Mouse (Mus musculus) MEL (cell line): Measurements from ENCODE around the gene Dcps. TPM values are rescaled to one million over a fixed set of nuclear protein-coding genes. Genes with fewer than 3 reads are reported as not detected.

Experiments used
- DNase-seq: peaks from one replicate; pipeline ENCODE4 v3.0.0; 2011; ENCODE audit warnings: low read depth, low spot score
- H3K27ac ChIP-seq: 2 replicates; pipeline ENCODE4 v1.5.1; 2012; ENCODE audit warnings: low read depth, mild to moderate bottlenecking, control low read depth, low read length, moderate library complexity; ENCODE audit not compliant: control insufficient read depth
- H3K27me3 ChIP-seq, 2 experiments: fragments of 150-350 bp in 1 of 2; sonication (generic) in 1 of 2; 2 replicates each; pipeline ENCODE4 v1.6.1; 2012; ENCODE audit warnings: low read length in 2 of 2, mild to moderate bottlenecking in 2 of 2, improper control_type of control experiment in 1 of 2, moderate library complexity in 1 of 2; ENCODE audit not compliant: insufficient read depth in 2 of 2, control insufficient read depth in 1 of 2
- H3K36me3 ChIP-seq, 2 experiments: 2 replicates each; pipeline ENCODE4 v1.6.1; 2012 to 2014; ENCODE audit warnings: low read length in 2 of 2, improper control_type of control experiment in 1 of 2, inconsistent platforms in 1 of 2, mild to moderate bottlenecking in 1 of 2; ENCODE audit not compliant: insufficient read depth in 2 of 2, control insufficient read depth in 1 of 2
- H3K4me1 ChIP-seq, 2 experiments: fragments of 150-350 bp in 1 of 2; sonication (generic) in 1 of 2; 2 replicates each; pipeline ENCODE4 v1.6.1; 2012; ENCODE audit warnings: low read length in 2 of 2, improper control_type of control experiment in 1 of 2, mild to moderate bottlenecking in 1 of 2; ENCODE audit not compliant: insufficient read depth in 2 of 2, control insufficient read depth in 1 of 2
- H3K4me3 ChIP-seq, 2 experiments: fragments of 150-350 bp in 1 of 2; sonication (generic) in 1 of 2; 2 replicates each; pipeline ENCODE4 v1.5.1; 2012; ENCODE audit warnings: low read depth in 2 of 2, low read length in 2 of 2, mild to moderate bottlenecking in 2 of 2, moderate library complexity in 2 of 2, control low read depth in 1 of 2, improper control_type of control experiment in 1 of 2; ENCODE audit not compliant: control insufficient read depth in 1 of 2, insufficient read depth in 1 of 2
- H3K79me2 ChIP-seq: 2 replicates; pipeline ENCODE4 v1.6.1; 2012; ENCODE audit warnings: mild to moderate bottlenecking, low read length, moderate library complexity; ENCODE audit not compliant: control insufficient read depth, poor library complexity, insufficient read depth
- H3K9ac ChIP-seq: 2 replicates; pipeline ENCODE4 v1.6.1; 2012; ENCODE audit warnings: low read depth, mild to moderate bottlenecking, control low read depth, low read length, moderate library complexity; ENCODE audit not compliant: control insufficient read depth, poor library complexity, severe bottlenecking
- H3K9me3 ChIP-seq: fragments of 150-350 bp; sonication (generic); replicated peaks from 2 replicates; pipeline ENCODE4 v1.6.1; 2012; ENCODE audit warnings: mild to moderate bottlenecking, low read length, improper control_type of control experiment, moderate library complexity; ENCODE audit not compliant: insufficient read depth
- CHD1 ChIP-seq: IDR thresholded peaks from 2 replicates; pipeline ENCODE4 v1.6.1; 2012; ENCODE audit warnings: low read depth, mild to moderate bottlenecking, inconsistent platforms, low read length, improper control_type of control experiment
- CHD2 ChIP-seq: IDR thresholded peaks from 2 replicates; pipeline ENCODE4 v1.6.1; 2011; ENCODE audit warnings: low read length, improper control_type of control experiment
- E2F4 ChIP-seq: IDR thresholded peaks from 2 replicates; pipeline ENCODE4 v1.6.1; 2011; ENCODE audit warnings: low read depth, low read length, improper control_type of control experiment, borderline replicate concordance
- ELF1 ChIP-seq: IDR thresholded peaks from 2 replicates; pipeline ENCODE4 v1.6.1; 2014; ENCODE audit warnings: low read depth, mild to moderate bottlenecking, inconsistent platforms, low read length, improper control_type of control experiment, moderate library complexity
- EP300 ChIP-seq, 2 experiments: IDR thresholded peaks; 2 replicates each; pipeline ENCODE4 v1.6.1; 2011; ENCODE audit warnings: improper control_type of control experiment in 2 of 2, low read length in 2 of 2, low read depth in 1 of 2, mild to moderate bottlenecking in 1 of 2
- ETS1 ChIP-seq: IDR thresholded peaks from 2 replicates; pipeline ENCODE4 v1.6.1; 2012; ENCODE audit warnings: low read depth, mild to moderate bottlenecking, inconsistent platforms, low read length, improper control_type of control experiment, moderate library complexity
- GABPA ChIP-seq: IDR thresholded peaks from 2 replicates; pipeline ENCODE4 v1.6.1; 2012; ENCODE audit warnings: low read depth, mild to moderate bottlenecking, inconsistent platforms, low read length, improper control_type of control experiment, moderate library complexity
- HCFC1 ChIP-seq: IDR thresholded peaks from 2 replicates; pipeline ENCODE4 v1.6.1; 2012; ENCODE audit warnings: low read depth, mild to moderate bottlenecking, inconsistent platforms, low read length, improper control_type of control experiment, moderate library complexity
- JUND ChIP-seq: IDR thresholded peaks from 2 replicates; pipeline ENCODE4 v1.6.1; 2011; ENCODE audit warnings: low read depth, mild to moderate bottlenecking, improper control_type of control experiment, low read length
- KAT2A ChIP-seq: conservative IDR thresholded peaks from 2 replicates; pipeline ENCODE4 v1.6.1; 2012; ENCODE audit warnings: low read depth, low read length, improper control_type of control experiment, inconsistent platforms
- MAX ChIP-seq: IDR thresholded peaks from 2 replicates; pipeline ENCODE4 v1.6.1; 2011; ENCODE audit warnings: low read length, improper control_type of control experiment
- MAZ ChIP-seq: IDR thresholded peaks from 2 replicates; pipeline ENCODE4 v1.6.1; 2012; ENCODE audit warnings: low read depth, mild to moderate bottlenecking, inconsistent platforms, low read length, improper control_type of control experiment
- MEF2A ChIP-seq: IDR thresholded peaks from 2 replicates; pipeline ENCODE4 v1.6.1; 2014; ENCODE audit warnings: low read depth, mild to moderate bottlenecking, inconsistent platforms, low read length, improper control_type of control experiment; ENCODE audit not compliant: poor library complexity, insufficient replicate concordance, severe bottlenecking; ENCODE audit errors: extremely low read depth
- MXI1 ChIP-seq: IDR thresholded peaks from 2 replicates; pipeline ENCODE4 v1.6.1; 2011; ENCODE audit warnings: mild to moderate bottlenecking, low read depth, low read length, improper control_type of control experiment
- MYB ChIP-seq: IDR thresholded peaks from 2 replicates; pipeline ENCODE4 v1.6.1; 2011; ENCODE audit warnings: mild to moderate bottlenecking, low read depth, low read length, improper control_type of control experiment
- MYC ChIP-seq: IDR thresholded peaks from 2 replicates; pipeline ENCODE4 v1.6.1; 2011; ENCODE audit warnings: low read depth, mild to moderate bottlenecking, low read length, improper control_type of control experiment, moderate library complexity
- NRF1 ChIP-seq: IDR thresholded peaks from 2 replicates; pipeline ENCODE4 v1.6.1; 2014; ENCODE audit warnings: low read depth, mild to moderate bottlenecking, inconsistent platforms, low read length, improper control_type of control experiment, moderate library complexity; ENCODE audit not compliant: poor library complexity, insufficient read depth, severe bottlenecking
- POLR2A ChIP-seq, 2 experiments: IDR thresholded peaks; 2 replicates each; pipeline ENCODE4 v1.6.1; 2011 to 2012; ENCODE audit warnings: low read length in 2 of 2, mild to moderate bottlenecking in 2 of 2, control low read depth in 1 of 2, improper control_type of control experiment in 1 of 2, low read depth in 1 of 2, moderate library complexity in 1 of 2; ENCODE audit not compliant: control insufficient read depth in 1 of 2, insufficient read depth in 1 of 2, poor library complexity in 1 of 2
- POLR2AphosphoS2 ChIP-seq: IDR thresholded peaks from 2 replicates; pipeline ENCODE4 v1.6.1; 2011; ENCODE audit warnings: low read length, improper control_type of control experiment
- POLR2AphosphoS5 ChIP-seq: IDR thresholded peaks from 2 replicates; pipeline ENCODE4 v1.6.1; 2012; ENCODE audit warnings: low read depth, borderline replicate concordance, mild to moderate bottlenecking, inconsistent platforms, low read length, moderate library complexity, mixed read lengths
- RAD21 ChIP-seq: IDR thresholded peaks from 2 replicates; pipeline ENCODE4 v1.6.1; 2011; ENCODE audit warnings: mild to moderate bottlenecking, low read depth, low read length, improper control_type of control experiment
- RCOR1 ChIP-seq: IDR thresholded peaks from 2 replicates; pipeline ENCODE4 v1.6.1; 2012; ENCODE audit warnings: low read depth, mild to moderate bottlenecking, inconsistent platforms, low read length, improper control_type of control experiment
- SMC3 ChIP-seq: IDR thresholded peaks from 2 replicates; pipeline ENCODE4 v1.6.1; 2011; ENCODE audit warnings: low read depth, low read length, improper control_type of control experiment
- TAL1 ChIP-seq: IDR thresholded peaks from 2 replicates; pipeline ENCODE4 v1.6.1; 2012; ENCODE audit warnings: mild to moderate bottlenecking, inconsistent platforms, low read length, moderate library complexity, mixed read lengths
- TBP ChIP-seq: IDR thresholded peaks from 2 replicates; pipeline ENCODE4 v1.8.0; 2011; ENCODE audit warnings: low read depth, low read length, improper control_type of control experiment
- TCF12 ChIP-seq: IDR thresholded peaks from 2 replicates; pipeline ENCODE4 v1.6.1; 2014; ENCODE audit warnings: low read depth, mild to moderate bottlenecking, inconsistent platforms, low read length, improper control_type of control experiment, moderate library complexity
- UBTF ChIP-seq: IDR thresholded peaks from 2 replicates; pipeline ENCODE4 v1.6.1; 2012; ENCODE audit warnings: low read depth, mild to moderate bottlenecking, inconsistent platforms, low read length, improper control_type of control experiment, moderate library complexity, borderline replicate concordance; ENCODE audit not compliant: insufficient read depth
- USF1 ChIP-seq: IDR thresholded peaks from 2 replicates; pipeline ENCODE4 v1.6.1; 2014; ENCODE audit warnings: low read depth, mild to moderate bottlenecking, inconsistent platforms, low read length, improper control_type of control experiment, moderate library complexity
- USF2 ChIP-seq, 2 experiments: IDR thresholded peaks; 2 replicates each; pipeline ENCODE4 v1.6.1; 2011 to 2012; ENCODE audit warnings: improper control_type of control experiment in 2 of 2, low read length in 2 of 2, borderline replicate concordance in 1 of 2, inconsistent platforms in 1 of 2, low read depth in 1 of 2, mild to moderate bottlenecking in 1 of 2; ENCODE audit not compliant: insufficient read depth in 1 of 2
- ZC3H11A ChIP-seq: IDR thresholded peaks from 2 replicates; pipeline ENCODE4 v1.6.1; 2012; ENCODE audit warnings: low read depth, mild to moderate bottlenecking, inconsistent platforms, low read length, improper control_type of control experiment
- ZKSCAN1 ChIP-seq: IDR thresholded peaks from 2 replicates; pipeline ENCODE4 v1.6.1; 2012; ENCODE audit warnings: low read depth, mild to moderate bottlenecking, inconsistent platforms, low read length, improper control_type of control experiment, moderate library complexity
- ZMIZ1 ChIP-seq: IDR thresholded peaks from 2 replicates; pipeline ENCODE4 v1.6.1; 2012; ENCODE audit warnings: low read depth, mild to moderate bottlenecking, inconsistent platforms, low read length, improper control_type of control experiment, moderate library complexity
- ZNF384 ChIP-seq: IDR thresholded peaks from 2 replicates; pipeline ENCODE4 v1.6.1; 2012; ENCODE audit warnings: low read depth, mild to moderate bottlenecking, inconsistent platforms, low read length, improper control_type of control experiment
- polyA plus RNA-seq, 2 experiments: library from polyadenylated mRNA; stranded (reverse) in 1 of 2; unstranded in 1 of 2; fragments of >175 nt in 1 of 2; fragments of >200 nt in 1 of 2; gene quantifications; 2 replicates each; pipeline versions ENCODE4 v1.2.1 to v1.2.4; 2012; ENCODE audit warnings: low replicate concordance in 2 of 2, low read depth in 1 of 2; ENCODE audit not compliant: insufficient read length in 2 of 2, insufficient read depth in 1 of 2, missing spikeins in 1 of 2
- total RNA-seq: library from RNA; depleted of rRNA; stranded (reverse); fragments of 300-350 nt; gene quantifications from 2 replicates; pipeline ENCODE4 v1.2.3, GENCODE M21; 2012

The Dcps gene
- total and polyA plus RNA-seq, 3 experiments, result 54.3 to 115 TPM; not detected in 1

- no peak for TF ChIP-seq GABPA
- TF ChIP-seq UBTF, result no peak
- no peak for TF ChIP-seq MYB
- TF ChIP-seq SMC3, result no peak
- TF ChIP-seq TBP, result no peak
- TF ChIP-seq TAL1, result no peak
Observed at GRCm38 (mm10) chr9:35123456-35123803, 52.4 kb downstream of the Dcps start (continued).

GRCm38 (mm10) chr9:35122551-35123266 is 53.2 kb downstream of the Dcps start:
- Histone ChIP-seq H3K79me2 (peaks cover 20% of the 10 kb centered on the region), H3K27me3 (no peaks in the 10 kb centered on the region), H3K27ac (peak overlapping the region; percentile 99), H3K9me3 (no peaks in the 10 kb centered on the region), H3K4me1 (peaks cover 19 to 61% of the 10 kb centered on the region in 2 experiments), H3K9ac (peak overlapping the region; percentile 59), H3K4me3 (no peak overlapping the region), H3K36me3 (peaks cover 0 to 59% of the 10 kb centered on the region in 2 experiments; a peak in 2 of 4 replicates)
- peak; percentile 87 for DNase-seq
- TF ChIP-seq ETS1 (peak; percentile 25; the same call in 1 of the 2 replicates), POLR2AphosphoS5 (0 out of 2 replicates have a peak, but pooled peaks have one; percentile 21), ZKSCAN1 (no peak), ZC3H11A (no peak), MXI1 (no peak; the same call in 1 of the 2 replicates), MEF2A (no peak), TBP (0 out of 2 replicates have a peak, but pooled peaks have one; percentile 34), EP300 (IDR thresholded peaks at IDR 0.05; ENCODE audit: low read depth in 1 of 2, low read length in 2 of 2) (peak; percentile 88 to 94), ELF1 (no peak), ZNF384 (no peak), E2F4 (no peak), HCFC1 (no peak), POLR2A (IDR thresholded peaks at IDR 0.05; ENCODE audit: control insufficient read depth in 1 of 2, insufficient read depth in 1 of 2, low read depth in 1 of 2, low read length in 2 of 2, poor library complexity in 1 of 2) (peak in 1 of 2 experiments; percentile 48; a peak in 2 of 4 replicates), CHD2 (no peak), RAD21 (no peak), ZMIZ1 (no peak), GABPA (no peak), MAX (no peak), RCOR1 (peak; percentile 15; the same call in 1 of the 2 replicates), USF1 (no peak), POLR2AphosphoS2 (peak; percentile 38; the same call in 1 of the 2 replicates), USF2 (IDR thresholded peaks at IDR 0.05; ENCODE audit: borderline replicate concordance in 1 of 2, insufficient read depth in 1 of 2, low read depth in 1 of 2, low read length in 2 of 2) (no peak), MYC (peak; percentile 60; the same call in 1 of the 2 replicates), MAZ (no peak), TAL1 (peak; percentile 96), TCF12 (peak; percentile 94), NRF1 (no peak), KAT2A (no peak), CHD1 (no peak), JUND (no peak), MYB (no peak)
